Mouse (Mus musculus) layer of hippocampus, adult 8-10 months (tissue): ENCODE results near the gene Nav2. TPM values are rescaled to one million over a fixed set of nuclear protein-coding genes. Genes with fewer than 3 reads are reported as not detected.

Experiments
- DNase-seq, 2 experiments: peaks; one replicate each; pipeline ENCODE4 v3.0.0; 2022; ENCODE audit warnings: low spot score in 2 of 2
- total RNA-seq, 4 experiments: library from RNA; stranded (reverse); gene quantifications; 2 replicates each; pipeline ENCODE4 v1.2.4; 2022

Gene Nav2
- total RNA-seq, 4 experiments from 2014 or later: 87.2 to 113 (median 96.0) TPM

- DNase-seq: no peak
Observed at GRCm38 (mm10) chr7:48998595-48998994, 90.1 kb downstream of the Nav2 start.

- DNase-seq: peak; percentile 48 to 51
Observed at GRCm38 (mm10) chr7:49000816-49001215, 92.3 kb downstream of the Nav2 start.

GRCm38 (mm10) chr7:49004402-49004801 is 95.9 kb downstream of the Nav2 start:
- no peak for DNase-seq

- no peak for DNase-seq
Observed at GRCm38 (mm10) chr7:49006886-49007285, 98.4 kb downstream of the Nav2 start.

- peak; percentile 23 to 28 for DNase-seq
Observed at GRCm38 (mm10) chr7:49010739-49011138, 102.2 kb downstream of the Nav2 start.

- DNase-seq: no peak
Observed at GRCm38 (mm10) chr7:49012027-49012426, 103.5 kb downstream of the Nav2 start.

- DNase-seq: no peak
Observed at GRCm38 (mm10) chr7:49014480-49014879, 106.0 kb downstream of the Nav2 start.

GRCm38 (mm10) chr7:49015297-49015696 is 106.8 kb downstream of the Nav2 start:
- peak in 1 of 2 experiments; percentile 20 for DNase-seq

- no peak for DNase-seq
Observed at GRCm38 (mm10) chr7:49016088-49016487, 107.6 kb downstream of the Nav2 start.

- no peak for DNase-seq
Observed at GRCm38 (mm10) chr7:49017794-49018193, 109.3 kb downstream of the Nav2 start.

GRCm38 (mm10) chr7:49018478-49018914 is 110.0 kb downstream of the Nav2 start:
- no peak for DNase-seq

GRCm38 (mm10) chr7:49025026-49025815 is 116.7 kb downstream of the Nav2 start:
- no peak for DNase-seq

GRCm38 (mm10) chr7:49025991-49026390 is 117.5 kb downstream of the Nav2 start:
- no peak for DNase-seq

- no peak for DNase-seq
Observed at GRCm38 (mm10) chr7:49026466-49026865, 118.0 kb downstream of the Nav2 start.

- DNase-seq: no peak
Observed at GRCm38 (mm10) chr7:49029282-49030012, 120.9 kb downstream of the Nav2 start.

GRCm38 (mm10) chr7:49032216-49032615 is 123.7 kb downstream of the Nav2 start:
- DNase-seq: no peak

GRCm38 (mm10) chr7:49034253-49034652 is 125.7 kb downstream of the Nav2 start:
- DNase-seq: peak in 1 of 2 experiments; percentile 21

GRCm38 (mm10) chr7:49040163-49040562 is 131.6 kb downstream of the Nav2 start:
- no peak for DNase-seq

GRCm38 (mm10) chr7:49041334-49042070 is 133.0 kb downstream of the Nav2 start:
- no peak for DNase-seq

- no peak for DNase-seq
Observed at GRCm38 (mm10) chr7:49045499-49046346, 137.2 kb downstream of the Nav2 start.
